Mouse (Mus musculus) inflammation-experienced regulatory T-cells, adult 16 weeks (primary cell): ENCODE measurements around the gene Rbpj. TPM values are rescaled to one million over a fixed set of nuclear protein-coding genes. Genes with fewer than 3 reads are reported as not detected.

ENCODE experiments used
- polyA plus RNA-seq: library from polyadenylated mRNA; unstranded; fragments of 100-300 nt; shearing (Covaris generic); gene quantifications from one replicate; pipeline ENCODE4 v1.2.1, GENCODE M21; 2017

Gene Rbpj
- 39.1 TPM for polyA plus RNA-seq

DNA sequence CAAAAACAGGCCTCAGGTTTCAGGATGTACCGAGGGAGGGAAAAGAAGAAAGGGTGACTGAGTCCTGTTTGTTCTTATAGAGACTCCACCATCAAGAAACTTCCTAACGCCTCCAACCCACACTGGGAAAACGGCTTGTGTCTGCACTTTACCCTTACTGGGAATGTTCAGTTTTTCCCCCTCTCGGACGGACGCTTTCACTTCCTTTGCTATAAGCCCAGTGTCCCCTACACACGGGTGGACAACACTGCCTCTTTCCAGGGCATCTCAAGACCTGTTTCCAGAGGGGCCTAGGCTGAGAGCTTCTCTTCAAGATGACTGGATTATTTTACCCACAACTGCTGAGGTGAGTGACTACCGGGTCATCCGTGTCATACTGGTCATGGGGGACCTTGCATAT, at the start of gene Rbpj:
Rbpj (plus strand) TSS at position 270 of the 400 bp plus-strand sequence.

Other genes starting within 250 kb of the Rbpj start
- 95.6 TPM for gene Smim20, start 199.1 kb upstream of the Rbpj start, polyA plus RNA-seq
- not detected for gene Cckar, start 241.6 kb downstream of the Rbpj start, polyA plus RNA-seq